Mouse (Mus musculus) right cerebral cortex, postnatal 14 days (tissue): ENCODE measurements around the gene Chrna9.

Experiments
- DNase-seq: peaks from one replicate; pipeline ENCODE4 v3.0.0; 2022

The Chrna9 gene

GRCm38 (mm10) chr5:65920701-65921426 is 13.9 kb upstream of the Chrna9 start:
- DNase-seq, result no peak

- no peak for DNase-seq
Observed at GRCm38 (mm10) chr5:65921477-65922138, 13.1 kb upstream of the Chrna9 start.

GRCm38 (mm10) chr5:65926666-65927065 is 8.1 kb upstream of the Chrna9 start:
- no peak for DNase-seq

- no peak for DNase-seq
Observed at GRCm38 (mm10) chr5:65929162-65929561, 5.6 kb upstream of the Chrna9 start.

GRCm38 (mm10) chr5:65930171-65930570 is 4.5 kb upstream of the Chrna9 start:
- DNase-seq, result no peak

GRCm38 (mm10) chr5:65933258-65933657 is 1.5 kb upstream of the Chrna9 start:
- DNase-seq, result no peak

GRCm38 (mm10) chr5:65933764-65934163 is 957 bp upstream of the Chrna9 start:
- DNase-seq, result no peak

- no peak for DNase-seq
Observed at GRCm38 (mm10) chr5:65937011-65937726, 2.4 kb downstream of the Chrna9 start.

GRCm38 (mm10) chr5:65937998-65938715 is 3.4 kb downstream of the Chrna9 start:
- DNase-seq, result peak; percentile 78

- DNase-seq, result no peak
Observed at GRCm38 (mm10) chr5:65941145-65941544, 6.4 kb downstream of the Chrna9 start.

GRCm38 (mm10) chr5:65949822-65950221 is 15.1 kb downstream of the Chrna9 start:
- no peak for DNase-seq

- no peak for DNase-seq
Observed at GRCm38 (mm10) chr5:65950236-65950635, 15.5 kb downstream of the Chrna9 start.

- no peak for DNase-seq
Observed at GRCm38 (mm10) chr5:65950679-65951512, 16.2 kb downstream of the Chrna9 start.

- no peak for DNase-seq
Observed at GRCm38 (mm10) chr5:65951513-65951909, 16.8 kb downstream of the Chrna9 start.

GRCm38 (mm10) chr5:65954130-65955080 is 19.7 kb downstream of the Chrna9 start:
- DNase-seq, result no peak

GRCm38 (mm10) chr5:65955343-65956143 is 20.8 kb downstream of the Chrna9 start:
- peak; percentile 82 for DNase-seq

- DNase-seq, result no peak
Observed at GRCm38 (mm10) chr5:65956144-65957008, 21.7 kb downstream of the Chrna9 start.

- DNase-seq, result peak; percentile 54
Observed at GRCm38 (mm10) chr5:65958597-65958996, 23.9 kb downstream of the Chrna9 start.
